Mouse (Mus musculus): Measurements from ENCODE around the gene Gm20509. TPM values are rescaled to one million over a fixed set of nuclear protein-coding genes. Genes with fewer than 3 reads are reported as not detected.
A peak's percentile ranks its signal among the peaks of the same experiment; 100 is the strongest.

Gene Gm20509
- total RNA-seq (2014; rRNA removed): not detected in 2 replicates
- not detected in 2 replicates for polyA plus RNA-seq (2015; fragmentation: Nextera tagmentation; extraction: Ambion mirVana)

DNA sequence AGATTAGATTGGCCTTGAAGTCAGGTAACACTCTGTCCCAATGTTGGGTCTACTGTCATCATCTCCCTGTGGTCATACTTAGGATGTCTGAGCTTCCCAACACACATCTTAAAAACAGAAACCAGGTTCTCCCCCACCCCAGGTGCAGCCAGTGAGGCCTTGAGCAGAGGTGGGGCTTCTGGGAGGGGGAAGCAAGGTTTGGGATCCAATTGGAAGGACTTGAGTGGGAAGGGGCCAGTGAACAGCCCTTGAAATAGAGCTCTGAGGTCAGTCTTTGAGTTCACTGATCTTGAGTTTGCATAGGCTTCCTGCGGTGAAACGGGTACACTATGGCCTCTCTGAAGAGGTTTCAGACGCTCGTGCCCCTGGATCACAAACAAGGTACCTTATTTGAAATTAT lies at the start of gene Gm20509:
Gene Gm20509, plus strand, starts transcription at position 290 of the 400 bp plus-strand sequence.
- peaks cover 25% of the 10 kb centered on the region for H3K27me3 ChIP-seq (ENCODE audit: insufficient read depth, low read length)
- no peak for DNase-seq
- no peaks in the 10 kb centered on the region for H3K4me1 ChIP-seq (ENCODE audit: insufficient read depth)
- H3K9ac ChIP-seq: peak within 1 kb of the TSS; percentile 25; the same call in 1 of the 2 replicates
- H3K9me3 ChIP-seq (ENCODE audit: low read length): no peaks in the 10 kb centered on the region
- H3K36me3 ChIP-seq (ENCODE audit: insufficient read depth): no peaks in the 10 kb centered on the region
- TF ChIP-seq CTCF (IDR thresholded peaks at IDR 0.05; ENCODE audit: low read depth): no peak
- peak within 1 kb of the TSS; percentile 30 for H3K4me3 ChIP-seq (ENCODE audit: low read depth, low read length)
- ATAC-seq: no peak
- peak within 1 kb of the TSS; percentile 57 for H3K4me2 ChIP-seq (ENCODE audit: low read depth)
- 89% methylated on average over 4 of the region's 4 CpGs for WGBS
- no peak within 1 kb of the TSS for H3K27ac ChIP-seq (ENCODE audit: low read depth, low read length)

GRCm38 (mm10) chr9:73055441-73055911 lies 46.8 kb upstream of the Gm20509 start:
- H3K4me2 ChIP-seq (ENCODE audit: low read depth): no peak overlapping the region
- WGBS: 70% methylated on average over 10 of the region's 10 CpGs
- H3K27me3 ChIP-seq (ENCODE audit: insufficient read depth, low read length): no peaks in the 10 kb centered on the region
- H3K36me3 ChIP-seq (ENCODE audit: insufficient read depth): no peaks in the 10 kb centered on the region
- no peak overlapping the region for H3K27ac ChIP-seq (ENCODE audit: low read depth, low read length)
- no peak overlapping the region for H3K4me3 ChIP-seq (ENCODE audit: low read depth, low read length)
- no peak for DNase-seq
- no peaks in the 10 kb centered on the region for H3K4me1 ChIP-seq (ENCODE audit: insufficient read depth)
- no peak overlapping the region for H3K9ac ChIP-seq
- ATAC-seq: no peak
- H3K9me3 ChIP-seq (ENCODE audit: low read length): no peaks in the 10 kb centered on the region
- no peak for TF ChIP-seq CTCF (IDR thresholded peaks at IDR 0.05; ENCODE audit: low read depth)

- H3K4me3 ChIP-seq (ENCODE audit: low read depth, low read length): no peak overlapping the region
- H3K27me3 ChIP-seq (ENCODE audit: insufficient read depth, low read length): no peaks in the 10 kb centered on the region
- H3K27ac ChIP-seq (ENCODE audit: low read depth, low read length): no peak overlapping the region
- no peak for TF ChIP-seq CTCF (IDR thresholded peaks at IDR 0.05; ENCODE audit: low read depth)
- ATAC-seq: no peak
- H3K9ac ChIP-seq: no peak overlapping the region
- no peak overlapping the region for H3K4me2 ChIP-seq (ENCODE audit: low read depth)
- no peak for DNase-seq
- no peaks in the 10 kb centered on the region for H3K4me1 ChIP-seq (ENCODE audit: insufficient read depth)
- no peaks in the 10 kb centered on the region for H3K9me3 ChIP-seq (ENCODE audit: low read length)
- H3K36me3 ChIP-seq (ENCODE audit: insufficient read depth): no peaks in the 10 kb centered on the region
- 90% methylated on average over 4 of the region's 4 CpGs for WGBS
Measured at GRCm38 (mm10) chr9:73059224-73059623, 43.0 kb upstream of the Gm20509 start.

DNA sequence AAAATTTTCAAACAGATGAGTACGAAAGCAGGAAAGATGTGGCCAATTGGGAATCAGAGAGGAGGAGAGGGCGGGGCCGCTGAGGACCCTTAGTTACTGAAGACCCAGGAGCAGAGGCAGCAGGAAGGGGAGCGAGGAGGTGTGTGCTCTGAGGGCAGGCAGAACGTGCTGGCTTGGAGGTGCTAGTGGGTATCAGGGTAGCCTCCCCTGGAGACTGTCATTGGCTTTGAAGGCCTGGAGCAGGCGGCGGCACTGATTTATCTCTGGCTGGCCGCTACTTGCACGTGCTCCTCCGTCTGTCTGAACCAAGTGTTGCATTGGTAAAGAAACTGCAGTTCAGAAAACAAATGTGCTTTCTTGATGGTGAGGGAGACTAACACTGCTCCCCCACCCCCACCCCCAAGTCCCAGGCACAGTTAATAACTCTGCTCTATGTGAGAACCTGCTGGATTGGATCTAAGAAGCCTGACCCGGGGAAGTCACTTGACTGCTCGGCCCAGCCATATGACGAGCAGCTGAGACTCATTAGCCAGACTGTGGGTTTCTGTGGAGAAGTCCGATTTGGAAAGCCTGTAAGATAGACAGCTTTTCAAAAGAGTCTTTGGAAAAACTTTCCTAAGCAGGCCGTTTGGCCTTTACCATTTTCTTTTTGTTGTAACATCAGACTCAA lies 38.5 kb upstream of the Gm20509 start:
- Histone ChIP-seq H3K4me2 (ENCODE audit: low read depth) (no peak overlapping the region), H3K4me3 (ENCODE audit: low read depth, low read length) (no peak overlapping the region), H3K9ac (no peak overlapping the region), H3K27ac (ENCODE audit: low read depth, low read length) (no peak overlapping the region), H3K36me3 (ENCODE audit: insufficient read depth) (no peaks in the 10 kb centered on the region), H3K9me3 (ENCODE audit: low read length) (no peaks in the 10 kb centered on the region), H3K4me1 (ENCODE audit: insufficient read depth) (no peaks in the 10 kb centered on the region), H3K27me3 (ENCODE audit: insufficient read depth, low read length) (no peaks in the 10 kb centered on the region)
- ATAC-seq (peak; percentile 61), DNase-seq (no peak)
- no peak for TF ChIP-seq CTCF (IDR thresholded peaks at IDR 0.05; ENCODE audit: low read depth)
- WGBS: 33% methylated on average over 15 of the region's 15 CpGs

GRCm38 (mm10) chr9:73067086-73067485 lies 35.2 kb upstream of the Gm20509 start:
- no peaks in the 10 kb centered on the region for H3K36me3 ChIP-seq (ENCODE audit: insufficient read depth)
- no peak for DNase-seq
- no peaks in the 10 kb centered on the region for H3K9me3 ChIP-seq (ENCODE audit: low read length)
- no peak overlapping the region for H3K4me2 ChIP-seq (ENCODE audit: low read depth)
- H3K27ac ChIP-seq (ENCODE audit: low read depth, low read length): no peak overlapping the region
- ATAC-seq: peak; percentile 74
- H3K27me3 ChIP-seq (ENCODE audit: insufficient read depth, low read length): no peaks in the 10 kb centered on the region
- no peaks in the 10 kb centered on the region for H3K4me1 ChIP-seq (ENCODE audit: insufficient read depth)
- H3K4me3 ChIP-seq (ENCODE audit: low read depth, low read length): no peak overlapping the region
- 43% methylated on average over 10 of the region's 10 CpGs for WGBS
- no peak for TF ChIP-seq CTCF (IDR thresholded peaks at IDR 0.05; ENCODE audit: low read depth)
- H3K9ac ChIP-seq: no peak overlapping the region

GRCm38 (mm10) chr9:73068230-73068679 lies 34.0 kb upstream of the Gm20509 start:
- DNase-seq: no peak
- H3K4me2 ChIP-seq (ENCODE audit: low read depth): no peak overlapping the region
- WGBS: 71% methylated on average over 6 of the region's 6 CpGs
- no peak for TF ChIP-seq CTCF (IDR thresholded peaks at IDR 0.05; ENCODE audit: low read depth)
- H3K4me3 ChIP-seq (ENCODE audit: low read depth, low read length): no peak overlapping the region
- H3K27ac ChIP-seq (ENCODE audit: low read depth, low read length): no peak overlapping the region
- no peak overlapping the region for H3K9ac ChIP-seq
- no peaks in the 10 kb centered on the region for H3K27me3 ChIP-seq (ENCODE audit: insufficient read depth, low read length)
- H3K36me3 ChIP-seq (ENCODE audit: insufficient read depth): no peaks in the 10 kb centered on the region
- no peaks in the 10 kb centered on the region for H3K4me1 ChIP-seq (ENCODE audit: insufficient read depth)
- H3K9me3 ChIP-seq (ENCODE audit: low read length): no peaks in the 10 kb centered on the region
- ATAC-seq: no peak

- no peak overlapping the region for H3K4me3 ChIP-seq (ENCODE audit: low read depth, low read length)
- H3K27me3 ChIP-seq (ENCODE audit: insufficient read depth, low read length): no peaks in the 10 kb centered on the region
- no peaks in the 10 kb centered on the region for H3K36me3 ChIP-seq (ENCODE audit: insufficient read depth)
- DNase-seq (no peak), ATAC-seq (no peak)
- H3K9ac ChIP-seq: no peak overlapping the region
- H3K9me3 ChIP-seq (ENCODE audit: low read length): no peaks in the 10 kb centered on the region
- TF ChIP-seq CTCF (IDR thresholded peaks at IDR 0.05; ENCODE audit: low read depth): no peak
- WGBS: 91% methylated on average over 6 of the region's 6 CpGs
- no peaks in the 10 kb centered on the region for H3K4me1 ChIP-seq (ENCODE audit: insufficient read depth)
- H3K27ac ChIP-seq (ENCODE audit: low read depth, low read length): no peak overlapping the region
- H3K4me2 ChIP-seq (ENCODE audit: low read depth): no peak overlapping the region
Measured at GRCm38 (mm10) chr9:73068688-73069087, 33.6 kb upstream of the Gm20509 start.
